Mouse (Mus musculus) macrophage (primary cell): ENCODE results near the gene Hist1h3c. TPM values are rescaled to one million over a fixed set of nuclear protein-coding genes. Genes with fewer than 3 reads are reported as not detected.
"Not testable (repeated sequence)": the region's sequence is repeated elsewhere in the genome, so short reads cannot be mapped to it uniquely, and the experiment has no call there.

Experiments
- H3K27ac ChIP-seq: fragments of 350-480 bp; formaldehyde crosslinking; 2 replicates; pipeline ENCODE4 v1.9.0; 2021
- H3K36me3 ChIP-seq: fragments of 350-480 bp; formaldehyde crosslinking; 2 replicates; pipeline ENCODE4 v1.9.0; 2021; ENCODE audit errors: inconsistent target
- H3K4me3 ChIP-seq: fragments of 350-480 bp; formaldehyde crosslinking; 2 replicates; pipeline ENCODE4 v1.9.0; 2021; ENCODE audit errors: inconsistent target
- H3K79me2 ChIP-seq: fragments of 350-480 bp; formaldehyde crosslinking; 2 replicates; pipeline ENCODE4 v1.9.0; 2021; ENCODE audit errors: inconsistent target
- WGBS: methylation state at CpG from one replicate; pipeline ENCODE4 v1.1.7; 2026; ENCODE audit warnings: inconsistent platforms; ENCODE audit not compliant: missing documents; 5-methylcytosine and 5-hydroxymethylcytosine counted together
- polyA plus RNA-seq: library from polyadenylated mRNA; stranded (reverse); fragments of 250-400 nt; gene quantifications from 3 replicates; pipeline ENCODE4 v1.2.4, GENCODE M21; 2018; ENCODE audit warnings: inconsistent platforms

Gene Hist1h3c
- polyA plus RNA-seq, 1 experiment from 2014 or later, result not detected

DNA sequence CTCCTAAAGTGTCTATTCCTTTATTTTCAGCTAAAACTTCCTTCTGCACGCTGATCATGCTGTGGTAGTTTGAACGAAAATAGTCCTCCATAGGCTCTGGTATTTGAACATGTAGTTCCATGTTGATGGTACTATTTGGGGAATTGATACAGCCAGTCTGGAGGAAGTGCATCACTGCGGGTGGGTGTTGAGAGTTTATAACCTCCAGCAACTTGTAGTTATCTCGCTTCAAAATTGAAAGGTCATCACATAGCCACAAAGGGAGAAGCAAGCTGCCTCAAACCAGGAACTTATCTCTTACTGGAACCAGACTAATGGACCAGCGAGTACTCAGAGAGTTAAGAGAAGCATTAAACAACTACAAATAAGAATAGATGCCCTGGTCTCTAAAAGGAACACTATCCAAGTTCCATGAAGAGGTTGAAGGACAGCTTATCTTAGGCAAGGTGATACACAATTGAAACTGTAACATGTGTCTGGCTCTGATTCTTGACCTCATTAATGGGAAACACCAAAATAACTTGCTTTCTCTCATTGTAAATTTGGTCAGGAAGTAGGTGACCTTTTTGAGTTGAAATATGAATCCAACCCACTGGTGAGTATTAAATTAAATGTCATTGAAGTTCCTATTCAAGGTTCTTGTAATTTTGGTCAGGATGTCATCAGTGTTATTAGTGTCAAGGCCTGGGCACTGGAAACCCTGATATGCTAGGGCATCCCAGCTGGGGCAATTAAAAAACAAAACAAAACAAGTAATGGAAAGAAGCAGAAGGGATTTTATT, 28.9 kb downstream of the Hist1h3c start:
- H3K36me3 ChIP-seq, result no peaks in the 10 kb centered on the region
- no peak overlapping the region for H3K4me3 ChIP-seq
- H3K27ac ChIP-seq, result no peak overlapping the region; the same call in 1 of the 2 replicates
- no peaks in the 10 kb centered on the region for H3K79me2 ChIP-seq
- 25% methylated on average over 5 of the region's 5 CpGs for WGBS

GRCm38 (mm10) chr13:23710374-23711089, 34.9 kb downstream of the Hist1h3c start, which contains the start of gene Hfe:
Gene Hfe, minus strand, starts transcription at chr13:23710854.
- peaks cover 10% of the 10 kb centered on the region; the same call in 1 of the 2 replicates for H3K36me3 ChIP-seq
- H3K27ac ChIP-seq, result peak within 1 kb of the TSS; percentile 64
- peak within 1 kb of the TSS; percentile 51 for H3K4me3 ChIP-seq
- 1% methylated on average over 17 of the region's 17 CpGs for WGBS
- H3K79me2 ChIP-seq, result peaks cover 5% of the 10 kb centered on the region; the same call in 1 of the 2 replicates

- Histone ChIP-seq H3K79me2 (peaks cover 5% of the 10 kb centered on the region; the same call in 1 of the 2 replicates), H3K27ac (peak overlapping the region; percentile 64), H3K4me3 (peak overlapping the region; percentile 51), H3K36me3 (peaks cover 10% of the 10 kb centered on the region; the same call in 1 of the 2 replicates)
- WGBS, result 39% methylated on average over 13 of the region's 15 CpGs
Observed at GRCm38 (mm10) chr13:23709714-23710373, 35.6 kb downstream of the Hist1h3c start.

GRCm38 (mm10) chr13:23708654-23709053, 36.7 kb downstream of the Hist1h3c start:
- Histone ChIP-seq H3K79me2 (peaks cover 5% of the 10 kb centered on the region; the same call in 1 of the 2 replicates), H3K27ac (no peak overlapping the region), H3K36me3 (peaks cover 15% of the 10 kb centered on the region; the same call in 1 of the 2 replicates), H3K4me3 (no peak overlapping the region)
- 92% methylated on average over 3 of the region's 4 CpGs for WGBS

- 78% methylated on average over 4 of the region's 4 CpGs for WGBS
Observed at GRCm38 (mm10) chr13:23708041-23708440, 37.4 kb downstream of the Hist1h3c start.

DNA sequence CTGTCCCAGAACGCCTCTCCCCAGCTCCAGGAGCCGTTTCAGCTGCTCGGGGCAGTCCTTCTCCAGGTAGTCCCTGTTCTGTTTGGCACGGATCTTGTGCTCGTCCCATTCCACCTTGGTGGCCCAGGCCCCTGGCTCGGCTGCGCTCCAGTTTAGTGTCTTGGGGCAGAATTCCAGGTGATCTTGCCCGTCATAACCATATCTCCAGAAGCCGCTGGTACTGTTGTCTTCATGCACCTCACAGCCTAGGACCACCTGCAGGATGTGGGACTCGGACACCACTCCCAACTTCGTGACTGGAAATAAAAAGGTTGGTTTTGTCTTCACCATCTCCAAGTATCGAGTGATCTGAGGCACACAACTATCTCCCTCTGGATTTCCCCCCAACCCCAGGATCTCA, 38.6 kb downstream of the Hist1h3c start:
- Histone ChIP-seq H3K27ac (peak overlapping the region; percentile 45), H3K36me3 (peaks cover 15% of the 10 kb centered on the region; the same call in 1 of the 2 replicates), H3K79me2 (peaks cover 5% of the 10 kb centered on the region; the same call in 1 of the 2 replicates), H3K4me3 (no peak overlapping the region)
- WGBS, result 96% methylated on average over 12 of the region's 12 CpGs

More at GRCm38 (mm10) chr13:23708041-23708440, 37.4 kb downstream of the Hist1h3c start:
- H3K79me2 ChIP-seq, result peaks cover 5% of the 10 kb centered on the region; the same call in 1 of the 2 replicates
- H3K36me3 ChIP-seq, result peaks cover 15% of the 10 kb centered on the region; the same call in 1 of the 2 replicates
- no peak overlapping the region for H3K27ac ChIP-seq
- H3K4me3 ChIP-seq, result no peak overlapping the region

GRCm38 (mm10) chr13:23705751-23706356, 39.5 kb downstream of the Hist1h3c start:
- no peak overlapping the region for H3K4me3 ChIP-seq
- H3K27ac ChIP-seq, result peak overlapping the region; percentile 45
- 60% methylated on average over 7 of the region's 7 CpGs for WGBS

DNA sequence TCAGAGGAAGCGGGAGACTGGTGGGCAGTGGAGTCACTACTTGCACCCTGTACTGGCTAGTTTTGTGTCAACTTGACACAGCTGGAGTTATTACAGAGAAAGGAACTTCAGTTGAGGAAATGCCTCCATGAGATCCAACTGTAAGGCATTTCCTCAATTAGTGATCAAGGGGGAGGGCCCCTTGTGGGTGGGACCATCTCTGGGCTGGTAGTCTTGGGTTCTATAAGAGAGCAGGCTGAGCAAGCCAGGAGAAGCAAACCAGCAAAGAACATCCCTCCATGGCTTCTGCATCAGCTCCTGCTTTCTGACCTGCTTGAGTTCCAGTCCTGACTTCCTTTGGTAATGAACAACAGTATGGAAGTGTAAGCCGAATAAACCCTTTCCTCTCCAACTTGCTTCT, 42.6 kb downstream of the Hist1h3c start:
- H3K79me2 ChIP-seq, H3K36me3 ChIP-seq, H3K4me3 ChIP-seq: not testable (repeated sequence)
- 29% methylated on average over 1 of the region's 2 CpGs for WGBS
- H3K27ac ChIP-seq, result peak overlapping the region; percentile 38; the same call in 1 of the 2 replicates

More at GRCm38 (mm10) chr13:23705751-23706356, 39.5 kb downstream of the Hist1h3c start:
- peaks cover 15% of the 10 kb centered on the region; the same call in 1 of the 2 replicates for H3K36me3 ChIP-seq
- peaks cover 5% of the 10 kb centered on the region; the same call in 1 of the 2 replicates for H3K79me2 ChIP-seq

DNA sequence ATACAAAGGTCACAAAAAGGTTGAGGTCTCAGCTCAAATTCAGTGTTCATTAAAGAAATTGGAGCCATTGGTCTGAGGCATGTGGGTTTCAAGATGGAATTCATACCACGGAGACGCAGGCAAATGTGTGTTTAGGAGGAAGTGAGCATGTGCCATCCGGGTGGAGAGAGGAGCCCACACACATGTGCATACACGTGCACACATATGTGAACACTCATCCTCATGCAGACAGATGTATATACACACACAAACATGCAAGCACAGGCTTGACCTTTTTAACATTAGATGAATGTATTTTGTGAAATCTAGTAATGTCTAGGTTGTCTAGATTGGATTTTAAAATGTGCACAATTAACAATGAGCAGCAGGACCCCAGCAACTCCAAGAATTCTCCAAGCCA, 43.2 kb downstream of the Hist1h3c start:
- no peaks in the 10 kb centered on the region for H3K79me2 ChIP-seq
- WGBS, result 54% methylated on average over 3 of the region's 4 CpGs
- 0 out of 2 replicates have a peak, but pooled peaks cover 5% of the 10 kb centered on the region for H3K36me3 ChIP-seq
- H3K4me3 ChIP-seq, result no peak overlapping the region
- H3K27ac ChIP-seq, result peak overlapping the region; percentile 38

DNA sequence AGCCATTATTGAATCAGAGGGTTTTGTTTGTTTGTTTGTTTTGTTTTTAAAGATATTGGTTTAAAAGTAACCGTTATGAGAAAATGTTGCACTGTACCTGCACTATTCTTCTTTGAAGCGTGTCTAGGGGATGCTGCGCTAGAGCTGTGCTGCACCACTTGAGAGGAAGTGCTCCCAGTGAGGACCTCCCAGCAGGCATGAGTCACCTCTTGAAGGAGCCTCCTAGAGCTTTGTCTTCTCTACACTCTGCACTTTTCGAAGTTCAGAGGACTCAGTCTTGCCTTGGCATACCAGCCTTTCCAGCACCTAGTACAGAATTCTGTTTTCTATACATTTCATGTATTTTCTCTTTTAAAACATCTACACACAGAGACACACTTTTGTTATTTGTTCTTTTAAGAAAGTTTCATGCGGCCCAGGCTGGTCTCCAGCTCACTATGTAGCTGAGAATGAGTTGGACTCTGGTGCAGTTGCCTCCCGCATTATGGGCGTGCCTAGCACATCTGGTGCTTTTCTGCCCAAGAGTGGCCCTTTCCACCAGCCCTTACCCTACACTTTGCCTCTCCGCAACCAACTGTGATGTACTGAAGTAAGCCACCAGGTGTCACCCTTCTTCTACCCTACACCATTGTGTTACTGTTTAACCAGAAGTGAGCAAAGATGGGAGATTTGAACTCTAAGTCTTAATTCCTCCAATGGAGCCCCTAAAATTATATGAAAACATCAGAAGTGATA, 44.4 kb downstream of the Hist1h3c start:
- 1% methylated on average over 8 of the region's 8 CpGs for WGBS
- 0 out of 2 replicates have a peak, but pooled peaks cover 5% of the 10 kb centered on the region for H3K36me3 ChIP-seq
- H3K79me2 ChIP-seq, result no peaks in the 10 kb centered on the region
- peak overlapping the region; percentile 55 for H3K27ac ChIP-seq
- no peak overlapping the region for H3K4me3 ChIP-seq

GRCm38 (mm10) chr13:23699767-23700166, 45.6 kb downstream of the Hist1h3c start:
- 70% methylated on average over 3 of the region's 3 CpGs for WGBS
- 0 out of 2 replicates have a peak, but pooled peaks cover 5% of the 10 kb centered on the region for H3K36me3 ChIP-seq
- no peak overlapping the region for H3K4me3 ChIP-seq
- no peak overlapping the region for H3K27ac ChIP-seq
- no peaks in the 10 kb centered on the region for H3K79me2 ChIP-seq

DNA sequence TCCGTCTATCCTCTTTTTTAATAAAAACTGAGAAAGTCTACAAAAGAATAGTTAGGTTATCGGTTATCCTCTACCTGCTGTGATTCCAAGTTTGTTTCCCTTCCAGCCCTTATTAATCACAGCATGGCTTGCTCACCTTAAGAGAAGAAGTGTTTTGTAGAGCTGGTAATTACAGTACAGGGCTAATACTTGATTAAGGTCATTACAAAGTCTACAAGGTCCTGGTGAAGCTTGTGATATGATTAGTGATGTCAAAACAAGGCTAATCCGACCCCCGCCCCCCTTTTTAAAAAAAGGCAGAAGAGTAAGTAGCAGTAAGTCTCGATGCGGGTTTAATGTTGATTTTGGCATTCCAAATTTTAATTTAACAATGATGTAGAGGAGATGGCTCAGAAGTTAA, 46.4 kb downstream of the Hist1h3c start:
- no peak overlapping the region for H3K4me3 ChIP-seq

GRCm38 (mm10) chr13:23698300-23698693, 47.1 kb downstream of the Hist1h3c start, which contains the start of gene Hist1h4c:
Gene Hist1h4c, minus strand, starts transcription at chr13:23698454.
- H3K27ac ChIP-seq, result peak within 1 kb of the TSS; percentile 41
- no peaks in the 10 kb centered on the region for H3K36me3 ChIP-seq
- WGBS, result 0% methylated on average over 14 of the region's 22 CpGs
- peak within 1 kb of the TSS; percentile 12; the same call in 1 of the 2 replicates for H3K4me3 ChIP-seq
- H3K79me2 ChIP-seq, result no peaks in the 10 kb centered on the region

More for the DNA sequence above, 46.4 kb downstream of the Hist1h3c start:
- Histone ChIP-seq H3K36me3 (0 out of 2 replicates have a peak, but pooled peaks cover under 1% of the 10 kb centered on the region), H3K27ac (peak overlapping the region; percentile 32), H3K79me2 (no peaks in the 10 kb centered on the region)
- WGBS, result 84% methylated on average over 6 of the region's 6 CpGs
